Mouse (Mus musculus) fibroblast of lung, adult 2 months (primary cell): Measurements from ENCODE around the gene Ndrg3.
"Not testable (repeated sequence)": the region's sequence is repeated elsewhere in the genome, so short reads cannot be mapped to it uniquely, and the experiment has no call there.

Source experiments
- DNase-seq: peaks from one replicate; pipeline ENCODE4 v3.0.0-alpha.2; 2011; ENCODE audit warnings: low read depth

The Ndrg3 gene

GRCm38 (mm10) chr2:156996576-156996975 is 4.7 kb upstream of the Ndrg3 start:
- no peak for DNase-seq

GRCm38 (mm10) chr2:156990727-156991431 is 977 bp downstream of the Ndrg3 start:
- no peak for DNase-seq

GRCm38 (mm10) chr2:156987316-156987715 is 4.5 kb downstream of the Ndrg3 start:
- DNase-seq, result no peak

- no peak for DNase-seq
Measured at GRCm38 (mm10) chr2:156982864-156983263, 9.0 kb downstream of the Ndrg3 start.

- DNase-seq, result no peak
Measured at GRCm38 (mm10) chr2:156981291-156981690, 10.6 kb downstream of the Ndrg3 start.

- no peak for DNase-seq
Measured at GRCm38 (mm10) chr2:156980059-156980458, 11.8 kb downstream of the Ndrg3 start.

GRCm38 (mm10) chr2:156976711-156977110 is 15.1 kb downstream of the Ndrg3 start:
- DNase-seq, result no peak

DNA sequence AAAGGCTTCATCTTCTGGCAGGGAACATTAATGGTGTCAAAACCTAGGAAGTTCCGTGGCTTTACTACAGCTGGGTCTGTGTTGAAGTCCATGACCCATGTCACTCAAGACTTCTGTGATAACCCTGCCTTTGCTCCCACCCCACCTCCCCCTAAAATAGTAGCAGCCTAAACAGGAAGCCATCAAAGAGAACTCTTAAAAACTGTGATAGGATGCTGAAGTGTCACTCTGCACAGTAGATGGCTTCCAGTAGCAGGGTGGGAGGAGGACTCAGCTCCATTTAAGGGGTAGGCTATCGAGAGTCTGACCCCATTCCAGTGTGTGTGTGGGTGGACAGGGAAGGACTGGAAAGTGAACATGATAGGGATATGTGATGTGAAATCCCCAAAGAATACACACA is 16.9 kb downstream of the Ndrg3 start:
- DNase-seq, result no peak

DNA sequence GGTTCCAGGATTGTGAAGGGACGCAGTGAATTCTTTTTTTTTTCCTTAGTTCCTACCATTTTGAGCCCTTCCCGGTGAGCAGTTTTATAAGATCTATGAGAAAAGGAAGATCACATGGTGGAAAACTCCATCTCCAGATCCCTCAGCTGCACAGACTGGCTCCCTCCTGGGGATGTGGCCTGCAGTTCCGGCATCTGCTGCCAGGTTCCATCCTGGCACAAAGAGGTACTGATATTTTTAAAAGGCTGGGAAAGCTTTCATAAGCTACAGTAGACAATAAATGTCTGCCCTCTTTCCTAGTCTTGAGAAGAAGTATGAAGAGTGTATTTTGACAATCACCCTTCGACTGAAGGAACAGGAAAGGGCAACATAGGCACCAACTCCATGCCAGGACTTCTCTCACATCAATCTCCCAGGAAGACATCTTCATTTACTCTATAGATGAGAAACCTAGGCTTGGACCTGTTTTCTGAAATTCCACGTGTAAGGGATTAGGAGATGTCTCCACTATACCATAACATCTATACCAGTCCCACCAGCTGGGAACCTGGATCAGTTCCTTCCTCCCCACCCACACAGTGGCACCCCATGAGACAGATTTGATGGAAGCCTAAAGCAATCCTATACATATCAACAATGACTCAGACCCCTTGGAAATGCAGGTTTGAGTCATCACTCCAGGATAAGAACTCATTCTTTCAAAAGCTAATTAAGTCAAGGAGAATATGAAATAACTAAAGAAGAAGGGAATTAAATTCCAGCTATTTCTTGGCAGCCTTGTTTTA is 18.3 kb downstream of the Ndrg3 start:
- DNase-seq, result no peak

- no peak for DNase-seq
Measured at GRCm38 (mm10) chr2:156970253-156970652, 21.6 kb downstream of the Ndrg3 start.

DNA sequence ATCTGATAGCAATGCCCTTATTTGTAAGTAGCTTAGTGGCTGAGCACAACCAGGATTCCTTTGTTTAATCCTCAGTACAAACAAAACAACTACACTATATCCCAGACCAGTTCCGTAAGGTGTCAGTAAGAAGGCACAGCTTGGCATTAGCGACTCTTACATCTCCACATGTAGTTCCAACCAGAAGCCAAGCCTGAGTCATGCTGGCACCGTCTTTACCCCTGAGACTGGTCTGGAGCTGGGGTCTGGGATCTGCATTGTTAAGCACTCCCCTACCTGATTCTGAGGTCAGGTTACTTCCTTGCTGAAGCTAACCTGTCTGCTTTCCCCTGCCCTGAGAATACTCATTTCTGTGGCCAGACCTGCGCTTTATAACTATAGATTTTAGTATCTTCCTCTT is 23.4 kb downstream of the Ndrg3 start:
- DNase-seq, result no peak

GRCm38 (mm10) chr2:156967388-156967787 is 24.5 kb downstream of the Ndrg3 start:
- no peak for DNase-seq

DNA sequence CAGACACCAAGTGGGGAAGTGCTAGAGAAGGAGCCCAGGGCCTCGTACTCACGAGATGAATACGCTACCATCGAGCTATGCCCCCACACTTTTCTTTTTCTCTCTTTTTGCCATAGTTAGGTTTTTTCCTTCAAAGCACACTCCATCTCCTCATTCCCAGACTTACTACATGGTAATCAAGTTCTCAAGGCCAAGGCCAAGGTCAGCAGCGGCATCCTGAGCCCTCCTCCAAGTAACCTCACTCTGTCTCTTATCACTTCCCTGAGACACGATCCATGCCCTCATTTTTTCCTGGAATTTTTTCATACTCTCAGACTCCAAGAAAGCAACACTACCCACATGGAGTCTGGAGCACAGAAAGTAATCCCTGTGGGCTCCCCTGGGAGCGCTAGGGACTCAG is 28.0 kb downstream of the Ndrg3 start:
- DNase-seq, result no peak

GRCm38 (mm10) chr2:156958496-156959252 is 33.2 kb downstream of the Ndrg3 start:
- no peak for DNase-seq

DNA sequence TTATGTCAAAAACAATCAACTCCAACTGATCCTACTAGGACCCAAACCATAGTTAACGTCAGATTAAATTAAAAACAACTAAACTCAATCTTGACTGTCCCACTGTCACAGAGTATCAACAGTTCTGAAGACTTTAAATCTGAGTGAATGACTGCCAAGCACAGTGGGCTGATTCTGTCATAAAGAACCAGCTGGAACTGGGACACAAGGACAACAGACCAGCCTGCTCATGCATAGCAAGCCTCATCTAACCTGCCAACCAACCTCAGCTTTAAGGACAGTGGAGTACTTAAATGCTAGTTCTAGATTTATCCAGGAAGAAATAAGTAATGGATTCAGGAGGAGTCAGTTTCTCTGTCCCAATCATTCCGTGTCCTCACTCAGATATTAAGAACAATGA is 34.8 kb downstream of the Ndrg3 start:
- DNase-seq, result no peak

DNA sequence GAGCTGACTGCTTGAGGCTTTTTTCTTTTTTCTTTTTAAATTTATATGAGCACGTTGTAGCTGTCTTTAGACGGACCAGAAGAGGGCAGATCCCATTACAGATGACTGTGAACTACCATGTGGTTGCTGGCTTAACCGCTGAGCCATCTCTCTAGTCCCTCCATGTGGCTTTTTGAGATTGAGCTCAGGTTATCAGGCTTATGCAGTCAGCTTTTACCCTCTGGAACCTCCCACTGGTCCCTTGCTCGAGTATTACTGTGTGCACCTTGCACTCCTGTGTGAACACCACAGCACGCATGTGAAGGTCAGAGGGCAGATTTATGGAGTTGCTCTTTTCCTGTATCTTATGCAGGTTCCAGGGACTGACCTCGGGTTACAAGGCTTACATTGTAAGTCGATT is 35.5 kb downstream of the Ndrg3 start:
- no peak for DNase-seq

DNA sequence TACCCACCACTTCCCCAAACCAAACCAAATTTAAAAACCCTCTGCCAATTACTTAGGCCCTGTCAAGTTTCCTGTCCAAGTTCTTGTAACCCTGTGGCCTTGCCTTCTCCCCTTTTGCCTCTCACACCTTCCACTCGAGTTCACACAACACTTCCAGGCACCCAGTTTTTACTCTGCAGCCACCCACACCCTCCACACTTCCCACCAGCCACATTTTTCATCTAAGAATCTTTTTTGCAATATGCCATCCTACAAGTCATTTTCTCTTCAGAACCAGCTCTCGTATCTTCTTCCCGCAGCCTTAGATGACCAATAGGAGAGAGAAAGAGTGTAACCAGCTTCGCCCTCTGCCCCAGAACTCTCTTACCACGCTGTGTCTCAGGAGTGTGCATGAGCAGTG is 37.4 kb downstream of the Ndrg3 start:
- DNase-seq, result no peak

- DNase-seq, result no peak
Measured at GRCm38 (mm10) chr2:156951301-156952094, 40.4 kb downstream of the Ndrg3 start.

GRCm38 (mm10) chr2:156950816-156951215 is 41.0 kb downstream of the Ndrg3 start:
- DNase-seq, result no peak

DNA sequence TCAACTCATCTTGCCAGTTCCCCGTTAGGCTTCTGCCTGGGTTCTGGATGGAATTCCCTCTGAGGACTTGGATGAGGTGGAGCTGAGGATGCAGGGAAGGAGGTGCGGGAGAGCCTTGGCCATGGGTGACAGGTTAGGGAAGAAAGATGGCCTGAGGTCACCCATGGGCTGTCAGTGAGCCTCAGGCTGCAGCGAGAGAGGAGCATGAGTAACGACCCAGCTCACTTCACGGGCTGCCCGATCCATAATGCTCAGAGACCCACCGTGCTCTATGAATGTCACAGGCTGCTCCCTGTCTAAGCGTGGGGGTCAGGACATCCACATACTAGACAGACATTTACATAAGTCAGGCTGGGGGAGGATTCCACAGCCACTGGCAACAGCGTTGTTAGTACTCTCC is 50.3 kb downstream of the Ndrg3 start:
- not testable (repeated sequence) for DNase-seq

DNA sequence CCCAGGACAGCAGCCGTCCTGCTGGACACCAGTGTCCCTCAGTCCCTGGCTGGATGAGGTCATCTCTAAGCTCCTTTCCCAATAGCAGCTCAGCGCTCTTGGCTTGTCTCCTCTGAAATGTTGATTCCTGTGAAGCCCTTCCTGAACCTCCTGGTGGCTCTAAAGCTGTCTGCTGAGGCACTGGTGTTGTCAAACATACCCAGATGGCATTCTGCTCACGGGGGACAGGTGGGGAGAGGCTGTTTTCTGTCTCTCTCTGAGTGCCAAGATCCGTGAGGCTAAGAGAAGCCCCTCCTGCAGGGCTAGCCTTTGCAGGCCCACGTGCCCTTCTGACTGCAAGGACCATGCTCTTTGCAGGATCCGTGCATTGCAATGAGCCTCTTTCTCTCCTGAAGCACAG is 51.9 kb downstream of the Ndrg3 start:
- not testable (repeated sequence) for DNase-seq

DNA sequence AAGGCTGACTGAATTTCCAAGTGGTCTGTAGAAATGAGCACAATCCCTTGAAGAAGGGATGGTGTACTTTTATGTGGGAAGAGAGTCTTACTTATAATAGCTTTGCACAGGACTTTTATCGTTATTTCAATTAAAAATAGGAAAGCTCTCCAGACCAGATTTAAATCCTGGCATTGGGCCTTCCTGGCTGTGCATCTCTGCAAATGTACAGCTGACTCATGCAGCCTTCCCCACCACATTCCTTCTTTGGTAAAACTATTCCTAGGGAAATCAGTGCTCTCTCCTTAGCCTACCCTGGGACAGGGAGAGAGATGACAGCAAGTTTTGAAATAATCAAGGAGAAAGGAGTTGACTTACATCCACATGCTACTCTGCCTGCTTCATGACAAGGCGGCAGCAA is 54.1 kb downstream of the Ndrg3 start:
- no peak for DNase-seq
